Mouse (Mus musculus): Measurements from ENCODE around the gene Gm44511. TPM values are rescaled to one million over a fixed set of nuclear protein-coding genes. Genes with fewer than 3 reads are reported as not detected.
"Not testable (repeated sequence)": the region's sequence is repeated elsewhere in the genome, so short reads cannot be mapped to it uniquely, and the experiment has no call there.

The Gm44511 gene
- polyA plus RNA-seq, 1 experiment from 2014 or later, result not detected

GRCm38 (mm10) chr6:128804823-128805640 lies 21.1 kb downstream of the Gm44511 start:
- not testable (repeated sequence) for H3K36me3 ChIP-seq; H3K27me3 ChIP-seq (ENCODE audit: insufficient read depth, poor library complexity, severe bottlenecking); H3K4me3 ChIP-seq; H3K27ac ChIP-seq; H3K9me3 ChIP-seq; H3K4me1 ChIP-seq
- 64% methylated on average over 7 of the region's 7 CpGs for WGBS
- DNase-seq (ENCODE audit: low spot score), result peak; percentile 78

DNA sequence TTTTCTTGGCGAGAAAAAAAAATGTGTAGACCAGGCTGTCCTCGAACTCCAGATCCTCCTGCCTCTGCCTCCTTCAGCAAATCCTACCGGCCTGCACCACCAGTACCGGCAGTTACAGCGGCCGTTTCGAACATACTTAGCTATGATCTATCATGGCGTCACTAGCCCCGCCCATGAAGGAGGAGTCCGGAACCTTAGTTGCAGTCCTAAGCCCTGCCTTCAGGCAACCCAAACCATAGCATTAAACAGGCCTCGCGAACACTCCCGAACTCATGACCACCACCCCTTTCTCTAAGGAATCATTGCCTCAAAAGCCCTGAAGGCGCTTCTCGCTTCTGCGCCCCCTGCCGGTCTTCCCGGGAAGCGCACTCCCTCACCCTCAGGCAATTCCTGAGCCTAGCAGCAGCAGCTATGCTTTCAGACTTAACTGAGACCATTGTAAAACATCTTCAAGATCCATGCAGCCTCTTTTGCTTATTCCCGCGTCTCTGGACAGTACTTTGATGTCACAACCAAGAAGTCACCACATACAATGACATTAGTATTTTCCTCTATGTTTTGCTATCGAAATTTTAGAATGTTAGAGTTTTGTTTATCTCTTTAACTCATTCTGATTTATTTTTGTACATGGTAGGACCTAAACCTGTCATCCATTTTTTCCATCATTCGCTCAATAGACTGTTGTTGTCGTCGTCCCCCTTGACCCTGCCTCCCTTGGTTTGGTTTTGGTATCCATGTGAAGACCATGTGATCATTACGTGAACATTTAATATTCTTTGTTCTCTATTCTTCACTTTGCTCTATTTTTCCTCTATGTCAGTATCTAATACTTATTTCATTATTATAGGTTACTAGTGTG lies 22.9 kb downstream of the Gm44511 start:
- DNase-seq (ENCODE audit: low spot score), result peak; percentile 99
- no peaks in the 10 kb centered on the region for H3K36me3 ChIP-seq
- H3K27ac ChIP-seq, result no peak overlapping the region
- WGBS, result 10% methylated on average over 26 of the region's 26 CpGs
- no peaks in the 10 kb centered on the region for H3K27me3 ChIP-seq (ENCODE audit: insufficient read depth, poor library complexity, severe bottlenecking)
- H3K4me3 ChIP-seq, result peak overlapping the region; percentile 61
- H3K9me3 ChIP-seq, result no peaks in the 10 kb centered on the region
- peaks cover 2% of the 10 kb centered on the region for H3K4me1 ChIP-seq

- Histone ChIP-seq H3K4me3 (peak overlapping the region; percentile 61), H3K9me3 (no peaks in the 10 kb centered on the region), H3K4me1 (peaks cover 8% of the 10 kb centered on the region), H3K27ac (peak overlapping the region; percentile 76; the same call in 1 of the 2 replicates), H3K36me3 (no peaks in the 10 kb centered on the region), H3K27me3 (ENCODE audit: insufficient read depth, poor library complexity, severe bottlenecking) (no peaks in the 10 kb centered on the region)
- DNase-seq (ENCODE audit: low spot score), result no peak
- WGBS, result 14% methylated on average over 10 of the region's 10 CpGs
Observed at GRCm38 (mm10) chr6:128802557-128802956, 23.6 kb downstream of the Gm44511 start.

- H3K27me3 ChIP-seq (ENCODE audit: insufficient read depth, poor library complexity, severe bottlenecking); H3K4me3 ChIP-seq; H3K9me3 ChIP-seq; DNase-seq (ENCODE audit: low spot score); H3K4me1 ChIP-seq; H3K27ac ChIP-seq; H3K36me3 ChIP-seq: not testable (repeated sequence)
- 80% methylated on average over 5 of the region's 5 CpGs for WGBS
Observed at GRCm38 (mm10) chr6:128800696-128801095, 25.4 kb downstream of the Gm44511 start.

DNA sequence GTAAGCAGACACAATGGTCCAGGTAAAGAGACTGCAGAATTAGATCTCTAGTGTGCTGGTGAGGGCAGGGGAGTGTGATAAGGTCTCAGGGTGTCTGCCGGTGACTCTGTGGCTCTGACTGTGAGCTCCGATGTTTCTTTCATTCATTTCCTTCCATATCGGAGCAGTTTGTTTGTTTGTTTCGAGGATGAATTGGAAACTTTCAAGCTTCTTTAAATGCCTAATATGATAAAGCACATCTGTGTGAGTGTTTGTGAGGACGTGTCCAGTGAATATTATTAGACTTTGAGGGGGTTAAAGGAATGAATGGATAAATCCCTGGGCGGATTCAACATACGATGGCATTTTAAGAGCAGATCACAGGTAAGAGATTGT lies 26.2 kb downstream of the Gm44511 start:
- Histone ChIP-seq H3K27me3 (ENCODE audit: insufficient read depth, poor library complexity, severe bottlenecking) (no peaks in the 10 kb centered on the region), H3K9me3 (no peaks in the 10 kb centered on the region), H3K4me3 (peak overlapping the region; percentile 66), H3K27ac (peak overlapping the region; percentile 84; the same call in 1 of the 2 replicates), H3K36me3 (no peaks in the 10 kb centered on the region), H3K4me1 (peaks cover 8% of the 10 kb centered on the region)
- WGBS, result 20% methylated on average over 7 of the region's 7 CpGs
- no peak for DNase-seq (ENCODE audit: low spot score)

DNA sequence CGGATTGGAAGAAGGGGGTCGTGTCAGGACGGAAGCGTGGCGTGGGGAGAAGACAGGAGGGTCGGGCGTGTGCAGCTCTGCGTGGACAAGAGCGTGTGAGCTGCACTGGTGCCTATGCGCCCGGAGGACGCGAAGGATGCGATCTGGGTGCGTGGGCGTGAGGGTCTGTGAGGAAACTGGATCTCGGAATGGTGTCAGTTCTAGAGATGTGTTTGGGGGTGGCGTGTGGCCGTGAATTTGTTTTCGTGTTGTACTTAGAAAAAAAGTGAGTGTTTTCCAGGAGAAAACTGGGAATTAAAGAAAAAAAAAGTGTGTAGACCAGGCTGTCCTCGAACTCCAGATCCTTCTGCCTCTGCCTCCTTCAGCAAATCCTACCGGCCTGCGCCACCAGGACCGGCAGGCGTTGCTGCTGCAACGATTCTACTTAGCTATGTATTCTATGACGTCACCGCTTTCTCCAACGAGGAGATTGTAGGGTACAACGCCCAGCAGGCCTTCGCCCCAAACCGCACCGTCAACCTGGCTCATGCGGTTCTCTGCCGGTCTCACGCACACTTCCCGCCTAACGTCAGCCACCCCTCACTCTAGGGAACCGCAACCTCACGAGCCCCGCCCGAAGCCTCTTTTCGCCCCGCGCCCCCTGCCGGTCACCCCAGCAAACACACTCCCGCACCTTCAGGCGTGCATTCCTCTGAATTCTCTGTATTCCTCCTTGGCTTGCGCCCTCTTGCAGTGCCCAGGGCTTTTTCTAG lies 26.8 kb downstream of the Gm44511 start:
- H3K4me3 ChIP-seq, result peak overlapping the region; percentile 66
- WGBS, result under 1% methylated on average over 49 of the region's 49 CpGs
- H3K27me3 ChIP-seq (ENCODE audit: insufficient read depth, poor library complexity, severe bottlenecking), result not testable (repeated sequence)

DNA sequence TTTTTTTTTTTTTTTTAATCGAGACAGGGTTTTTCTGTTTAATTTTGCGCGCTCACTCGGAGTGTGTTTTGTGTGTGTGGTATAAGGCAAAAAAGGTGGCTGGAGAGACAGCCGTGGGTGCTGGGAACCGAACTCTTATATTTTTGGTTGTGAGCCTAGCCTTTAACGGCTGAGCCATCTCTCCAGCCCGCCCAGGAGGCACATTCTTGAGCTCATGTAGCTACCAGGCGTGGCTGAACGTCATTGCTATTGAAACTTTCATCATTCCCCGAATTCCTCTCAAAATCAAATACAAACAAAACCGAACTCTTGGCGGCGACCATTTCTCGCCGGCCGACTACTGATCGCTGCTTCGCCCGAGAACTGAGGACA lies 27.4 kb downstream of the Gm44511 start:
- not testable (repeated sequence) for H3K4me1 ChIP-seq
- WGBS, result under 1% methylated on average over 20 of the region's 20 CpGs
- H3K27ac ChIP-seq, result peak overlapping the region; percentile 64; the same call in 1 of the 2 replicates

More for the DNA sequence above, 26.8 kb downstream of the Gm44511 start:
- peak overlapping the region; percentile 84 for H3K27ac ChIP-seq
- peak; percentile 93 for DNase-seq (ENCODE audit: low spot score)
- H3K9me3 ChIP-seq, H3K4me1 ChIP-seq, H3K36me3 ChIP-seq: not testable (repeated sequence)

GRCm38 (mm10) chr6:128797936-128798771 lies 28.0 kb downstream of the Gm44511 start:
- Histone ChIP-seq H3K36me3 (no peaks in the 10 kb centered on the region), H3K4me3 (peak overlapping the region; percentile 66), H3K4me1 (peaks cover 8% of the 10 kb centered on the region), H3K27me3 (ENCODE audit: insufficient read depth, poor library complexity, severe bottlenecking) (no peaks in the 10 kb centered on the region), H3K9me3 (no peaks in the 10 kb centered on the region), H3K27ac (peak overlapping the region; percentile 56)
- DNase-seq (ENCODE audit: low spot score), result no peak
- 15% methylated on average over 15 of the region's 15 CpGs for WGBS

More for the DNA sequence above, 27.4 kb downstream of the Gm44511 start:
- not testable (repeated sequence) for H3K27me3 ChIP-seq (ENCODE audit: insufficient read depth, poor library complexity, severe bottlenecking); H3K9me3 ChIP-seq; H3K36me3 ChIP-seq
- DNase-seq (ENCODE audit: low spot score), result peak; percentile 85
- H3K4me3 ChIP-seq, result peak overlapping the region; percentile 66

DNA sequence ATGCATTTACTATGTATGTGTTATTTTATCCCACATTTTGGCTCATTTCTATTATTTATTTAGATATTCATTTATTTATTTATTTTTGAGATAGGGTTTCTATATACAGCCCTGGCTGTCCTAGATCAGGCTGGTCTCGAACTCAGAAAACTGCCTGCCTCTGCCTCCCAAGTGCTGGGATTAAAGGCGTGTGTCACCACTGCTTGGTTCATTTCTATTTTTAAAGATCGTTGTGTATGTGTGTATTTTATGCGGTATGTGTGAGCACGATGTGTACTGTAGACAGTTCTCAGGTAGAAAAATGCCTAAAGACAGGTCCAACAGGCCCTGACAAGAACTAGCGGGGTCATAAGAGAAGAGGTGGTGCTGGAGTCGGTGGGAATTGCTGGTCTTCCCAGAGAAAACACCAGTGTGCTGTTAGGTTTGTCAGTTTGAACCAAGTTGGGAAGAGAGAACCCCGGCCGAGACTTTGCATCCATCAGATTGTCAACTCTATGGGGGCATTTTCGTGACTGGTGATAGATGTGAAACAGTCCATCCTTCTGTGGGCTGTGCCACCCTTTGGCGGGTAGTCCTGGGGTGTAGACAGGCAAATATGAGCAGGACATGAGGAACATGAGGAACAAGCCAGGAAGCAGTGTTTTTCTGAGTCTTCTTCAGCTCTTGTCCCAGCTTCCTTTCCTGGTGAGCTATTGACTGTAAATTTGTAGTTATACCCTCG lies 28.8 kb downstream of the Gm44511 start:
- peak overlapping the region; percentile 66; the same call in 1 of the 2 replicates for H3K4me3 ChIP-seq
- 74% methylated on average over 12 of the region's 12 CpGs for WGBS
- no peaks in the 10 kb centered on the region for H3K9me3 ChIP-seq
- H3K27me3 ChIP-seq (ENCODE audit: insufficient read depth, poor library complexity, severe bottlenecking), result peaks cover 3% of the 10 kb centered on the region; the same call in 1 of the 2 replicates
- no peak overlapping the region for H3K27ac ChIP-seq
- H3K4me1 ChIP-seq, result peaks cover 8% of the 10 kb centered on the region
- no peaks in the 10 kb centered on the region for H3K36me3 ChIP-seq
- DNase-seq (ENCODE audit: low spot score), result no peak

DNA sequence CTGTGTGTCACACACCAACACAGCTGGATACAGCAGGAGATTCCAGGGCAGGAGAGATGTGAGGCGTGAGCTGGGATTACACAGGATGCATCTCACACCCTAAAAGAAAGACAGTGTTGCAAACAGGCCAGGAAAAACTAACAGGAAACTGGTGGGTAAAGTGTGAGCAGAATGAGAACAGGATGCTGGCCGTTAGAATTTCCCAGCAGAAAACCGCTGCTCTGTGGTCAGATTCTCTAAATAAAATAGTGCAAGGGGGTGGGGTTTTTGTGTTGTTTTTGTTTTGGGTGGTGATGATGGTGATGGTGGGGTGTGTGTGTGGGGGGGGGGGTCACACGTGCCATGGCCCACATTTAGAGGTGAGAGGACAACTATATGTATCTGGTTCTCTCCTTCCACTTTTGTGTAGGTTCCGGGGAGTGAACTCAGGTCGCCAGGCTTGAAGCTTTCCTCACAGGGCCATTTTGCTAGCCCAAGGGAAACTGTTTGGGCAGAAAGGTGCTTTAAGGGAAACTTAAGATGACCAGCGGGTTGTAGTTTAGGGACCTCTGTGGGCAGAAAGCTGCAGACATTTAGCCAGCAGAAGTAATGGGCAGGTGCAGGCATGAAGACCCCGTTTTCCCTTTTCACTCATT lies 29.7 kb downstream of the Gm44511 start:
- DNase-seq (ENCODE audit: low spot score), result no peak

GRCm38 (mm10) chr6:128793734-128794133 lies 32.4 kb downstream of the Gm44511 start:
- H3K27ac ChIP-seq, result no peak overlapping the region
- H3K27me3 ChIP-seq (ENCODE audit: insufficient read depth, poor library complexity, severe bottlenecking), result peaks cover 3% of the 10 kb centered on the region; the same call in 1 of the 2 replicates
- no peak overlapping the region for H3K4me3 ChIP-seq
- H3K36me3 ChIP-seq, result no peaks in the 10 kb centered on the region
- peaks cover 8% of the 10 kb centered on the region for H3K4me1 ChIP-seq
- no peaks in the 10 kb centered on the region for H3K9me3 ChIP-seq
- 20% methylated on average over 6 of the region's 6 CpGs for WGBS
- DNase-seq (ENCODE audit: low spot score), result no peak

More for the DNA sequence above, 29.7 kb downstream of the Gm44511 start:
- H3K27me3 ChIP-seq (ENCODE audit: insufficient read depth, poor library complexity, severe bottlenecking), result peaks cover 3% of the 10 kb centered on the region; the same call in 1 of the 2 replicates
- no peak overlapping the region for H3K4me3 ChIP-seq
- WGBS, result 64% methylated on average over 8 of the region's 8 CpGs
- no peaks in the 10 kb centered on the region for H3K9me3 ChIP-seq
- no peak overlapping the region for H3K27ac ChIP-seq
- peaks cover 8% of the 10 kb centered on the region for H3K4me1 ChIP-seq
- no peaks in the 10 kb centered on the region for H3K36me3 ChIP-seq
